Mouse (Mus musculus): ENCODE data around the gene Cirbp.

DNA sequence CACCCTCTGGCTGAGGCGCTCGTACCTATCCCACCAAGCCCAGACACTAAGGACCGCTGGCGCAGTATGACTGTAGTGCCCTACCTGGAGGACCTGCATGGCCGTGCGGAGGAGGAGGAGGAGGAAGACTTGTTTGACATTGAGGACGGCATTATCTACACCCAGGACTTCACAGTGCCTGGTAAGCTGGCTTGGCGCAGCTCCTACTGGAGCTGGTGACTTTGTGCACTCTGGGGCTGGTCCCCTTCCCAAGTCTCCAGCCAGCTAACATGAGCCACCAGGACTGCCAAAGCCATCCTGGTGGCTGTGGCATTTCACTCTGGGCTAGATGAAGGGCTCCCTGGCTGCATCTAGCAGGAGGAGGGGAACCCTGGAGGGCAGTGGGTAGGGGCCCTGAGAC is 37.9 kb upstream of the Cirbp start:
- TF ChIP-seq POLR2A (IDR thresholded peaks at IDR 0.05; ENCODE audit: extremely low read depth, insufficient read depth, low read length) (no peak), CTCF (IDR thresholded peaks at IDR 0.05; ENCODE audit: low read depth, low read length) (no peak)
